Mouse (Mus musculus): Measurements from ENCODE around the gene Akap7.

- TF ChIP-seq POLR2A (IDR thresholded peaks at IDR 0.05; ENCODE audit: insufficient read length, low read depth) (no peak), POLR2AphosphoS2 (IDR thresholded peaks at IDR 0.05; ENCODE audit: insufficient read length, low read depth) (no peak), USF1 (IDR thresholded peaks at IDR 0.05; ENCODE audit: low read depth) (no peak), MAX (IDR thresholded peaks at IDR 0.05; ENCODE audit: low read depth) (no peak), MYOD1 (IDR thresholded peaks at IDR 0.05; ENCODE audit: control insufficient read depth in 1 of 3, insufficient read length in 2 of 3, low read depth in 2 of 3) (no peak)
These were observed 181.6 kb downstream of the Akap7 start for GRCm38 (mm10) chr10:25126035-25126434.
